Mouse (Mus musculus) ES-Bruce4 (cell line): ENCODE results near the gene Tmem120b.

Source experiments
- CTCF ChIP-seq: IDR thresholded peaks from one replicate; pipeline ENCODE4 v1.8.1; 2011; ENCODE audit warnings: low read depth, low read length
- POLR2A ChIP-seq: IDR thresholded peaks from one replicate; pipeline ENCODE4 v1.8.1; 2011; ENCODE audit warnings: low read length; ENCODE audit not compliant: insufficient read depth

GRCm38 (mm10) chr5:123118826-123119225 lies 50.6 kb downstream of the Tmem120b start:
- TF ChIP-seq POLR2A: no peak
- TF ChIP-seq CTCF: no peak
